Mouse (Mus musculus): ENCODE results near the gene Olfr508. TPM values are rescaled to one million over a fixed set of nuclear protein-coding genes. Genes with fewer than 3 reads are reported as not detected.

The Olfr508 gene
- not detected in 2 replicates for polyA plus RNA-seq (2012; rRNA removed)

GRCm38 (mm10) chr7:108629694-108630093 lies at the start of gene Olfr508:
Olfr508 (plus strand) TSS chr7:108629994.

GRCm38 (mm10) chr7:108610487-108610886 lies 19.3 kb upstream of the Olfr508 start, which contains the start of gene Olfr506:
Olfr506 (plus strand) TSS chr7:108610787.

GRCm38 (mm10) chr7:108621514-108621913 lies 8.3 kb upstream of the Olfr508 start, which contains the start of gene Olfr507:
Olfr507 (plus strand) TSS chr7:108621814.

GRCm38 (mm10) chr7:108651806-108652205 lies 22.0 kb downstream of the Olfr508 start, which contains the start of gene Olfr509:
Olfr509 (minus strand) TSS chr7:108651906.

GRCm38 (mm10) chr7:108666118-108666517 lies 36.3 kb downstream of the Olfr508 start, which contains the start of gene Olfr510:
Olfr510 (plus strand) TSS chr7:108666418.

Other genes with a start within 250 kb of the Olfr508 start
- not detected in 2 replicates for gene Olfr495, start 236.8 kb upstream of the Olfr508 start, polyA plus RNA-seq (2012; rRNA removed)
- gene Olfr497, start 209.6 kb upstream of the Olfr508 start, polyA plus RNA-seq (2012; rRNA removed): not detected in 2 replicates
- gene Olfr498, start 164.7 kb upstream of the Olfr508 start, polyA plus RNA-seq (2012; rRNA removed): not detected in 2 replicates
- gene Olfr502, start 104.9 kb upstream of the Olfr508 start, polyA plus RNA-seq (2012; rRNA removed): not detected in 2 replicates
- not detected in 2 replicates for gene Olfr503, start 85.5 kb upstream of the Olfr508 start, polyA plus RNA-seq (2012; rRNA removed)
- gene Olfr504, start 64.2 kb upstream of the Olfr508 start, polyA plus RNA-seq (2012; rRNA removed): not detected in 2 replicates
- gene Olfr506, start 19.2 kb upstream of the Olfr508 start, polyA plus RNA-seq (2012; rRNA removed): not detected in 2 replicates
- gene Olfr507, start 8.2 kb upstream of the Olfr508 start, polyA plus RNA-seq (2012; rRNA removed): not detected in 2 replicates
- not detected in 2 replicates for gene Olfr509, start 21.9 kb downstream of the Olfr508 start, polyA plus RNA-seq (2012; rRNA removed)
- gene Olfr510, start 36.4 kb downstream of the Olfr508 start, polyA plus RNA-seq (2012; rRNA removed): not detected in 2 replicates
- gene Olfr512, start 83.3 kb downstream of the Olfr508 start, polyA plus RNA-seq (2012; rRNA removed): not detected in 2 replicates
- not detected in 2 replicates for gene Olfr513, start 121.0 kb downstream of the Olfr508 start, polyA plus RNA-seq (2012; rRNA removed)
- not detected in 2 replicates for gene Olfr514, start 196.0 kb downstream of the Olfr508 start, polyA plus RNA-seq (2012; rRNA removed)
- gene Olfr516, start 220.5 kb downstream of the Olfr508 start, polyA plus RNA-seq (2012; rRNA removed): not detected in 2 replicates
- not detected in 2 replicates for gene Olfr517, start 242.4 kb downstream of the Olfr508 start, polyA plus RNA-seq (2012; rRNA removed)

Data from liver, embryonic 14 days (tissue).